Mouse (Mus musculus): ENCODE data around the gene Ubl3.

The Ubl3 gene

DNA sequence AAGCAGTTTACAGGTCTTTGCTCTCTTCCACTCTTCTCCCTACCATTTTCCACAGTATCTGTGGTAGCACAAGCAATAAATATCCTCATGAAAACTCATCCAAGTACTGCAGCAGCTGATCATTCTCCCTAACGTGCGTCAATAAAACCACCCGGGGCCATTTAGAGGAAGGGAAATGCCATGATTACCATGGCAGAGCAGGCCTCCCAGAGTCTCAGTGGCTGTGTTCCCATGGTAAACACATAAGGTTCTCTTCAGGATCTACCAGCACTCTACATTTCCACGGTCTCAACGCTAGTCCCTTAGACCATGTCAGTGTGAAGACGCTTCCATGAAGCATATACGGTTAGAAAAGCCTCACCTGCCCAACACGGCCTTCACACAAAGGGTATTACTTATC, 26.0 kb downstream of the Ubl3 start:
- DNase-seq (ENCODE audit: low spot score in 2 of 2) = no peak

DNA sequence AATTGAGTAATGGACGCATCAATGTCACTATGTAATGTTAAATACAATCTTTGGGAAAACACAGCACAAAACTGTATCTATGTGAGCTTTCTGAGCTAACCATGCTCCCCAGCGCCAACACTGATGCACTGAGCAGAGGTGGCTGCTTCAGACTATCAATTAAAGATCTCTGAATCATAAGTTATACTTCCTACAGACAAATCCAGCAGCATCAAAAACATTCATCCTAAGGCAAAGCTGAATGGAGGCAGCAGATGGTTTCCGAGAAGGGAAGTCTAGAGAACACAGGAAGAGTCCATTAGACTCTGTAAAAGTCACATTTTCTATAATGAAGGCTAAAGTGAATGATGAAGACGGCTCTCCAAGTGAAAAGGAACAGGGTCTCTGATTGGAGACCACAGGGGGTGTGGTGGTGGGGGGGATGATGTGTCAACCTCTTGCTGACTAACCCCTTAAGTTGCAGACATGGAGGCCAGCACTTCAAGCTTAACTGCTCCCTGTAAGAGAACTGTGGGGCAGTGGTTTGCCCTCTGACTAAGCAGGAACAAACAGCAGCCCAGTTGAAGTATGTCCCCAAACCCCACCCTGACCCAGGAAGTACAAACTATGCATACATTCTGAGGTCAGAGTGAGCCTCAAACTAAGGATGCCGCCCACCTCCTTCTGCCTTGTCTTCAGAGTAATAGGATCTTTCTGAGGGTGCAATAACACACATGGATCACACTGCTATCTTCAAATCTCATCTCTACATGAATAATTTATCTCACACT, 29.2 kb downstream of the Ubl3 start:
- no peak for DNase-seq (ENCODE audit: low spot score in 2 of 2)

DNA sequence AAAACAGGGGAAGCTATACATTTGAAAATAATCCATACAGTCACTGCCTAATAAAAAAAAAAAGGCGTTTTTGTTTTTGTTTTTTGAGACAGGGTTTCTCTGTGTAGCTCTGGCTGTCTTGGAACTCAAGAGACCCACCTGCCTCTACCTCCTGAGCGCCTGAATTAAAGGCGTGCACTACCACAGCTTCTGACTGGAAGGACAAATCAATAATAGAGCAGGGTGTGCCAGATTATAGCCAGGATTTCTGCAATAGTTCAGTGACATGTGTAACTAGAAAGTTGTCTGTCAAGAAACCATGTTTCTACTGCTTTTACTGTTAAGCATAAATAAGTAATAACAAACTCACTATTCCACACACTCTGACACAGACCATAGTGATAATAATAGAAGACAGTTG, 30.2 kb downstream of the Ubl3 start:
- DNase-seq (ENCODE audit: low spot score in 2 of 2) = no peak

DNA sequence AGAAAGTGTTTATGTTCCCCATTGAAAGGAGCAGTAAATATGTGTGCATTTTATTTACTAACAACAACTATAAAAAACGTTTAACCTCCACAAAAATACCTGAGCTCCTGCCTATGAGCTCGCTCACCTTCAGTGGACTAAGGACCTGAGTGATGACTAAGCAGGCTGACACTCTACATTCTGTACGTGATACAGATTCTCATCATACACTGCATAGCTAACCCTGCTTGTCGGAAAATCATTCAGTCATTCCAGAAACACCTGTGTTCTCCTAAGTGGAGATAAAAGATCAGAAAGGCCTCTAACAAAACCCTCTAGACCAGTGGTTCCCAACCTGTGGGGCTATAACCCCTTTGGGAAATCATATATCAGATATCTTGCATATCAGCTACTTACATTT, 35.1 kb downstream of the Ubl3 start:
- DNase-seq (ENCODE audit: low spot score in 2 of 2) = no peak

DNA sequence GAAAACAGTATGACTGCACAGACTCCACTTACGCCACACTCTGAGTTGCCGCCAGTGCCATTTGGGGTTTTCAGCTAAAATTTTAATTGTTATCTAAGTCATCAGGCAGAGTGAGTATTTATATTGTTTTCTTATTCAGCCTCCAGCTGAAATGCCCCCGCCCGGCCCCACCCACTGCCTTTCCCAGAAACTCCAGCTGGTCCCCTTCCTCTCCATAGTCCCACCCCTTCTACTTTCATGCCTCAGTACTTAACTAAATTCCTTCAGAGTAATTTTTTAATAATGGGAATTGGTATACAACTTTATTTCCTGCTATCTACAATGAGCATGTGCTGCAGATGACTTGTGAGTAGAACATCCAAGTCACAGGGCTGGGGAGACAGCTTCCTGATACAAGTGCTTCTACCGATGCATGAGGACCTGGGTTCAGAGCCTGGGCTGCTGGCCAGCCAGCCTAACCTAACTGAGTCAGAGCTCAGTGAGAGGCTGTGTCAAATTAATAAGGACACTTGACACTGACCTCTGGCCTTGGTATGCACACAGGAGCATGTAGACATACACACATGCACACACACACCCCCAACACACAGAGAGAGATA, 40.4 kb downstream of the Ubl3 start:
- no peak for DNase-seq (ENCODE audit: low spot score in 2 of 2)

DNA sequence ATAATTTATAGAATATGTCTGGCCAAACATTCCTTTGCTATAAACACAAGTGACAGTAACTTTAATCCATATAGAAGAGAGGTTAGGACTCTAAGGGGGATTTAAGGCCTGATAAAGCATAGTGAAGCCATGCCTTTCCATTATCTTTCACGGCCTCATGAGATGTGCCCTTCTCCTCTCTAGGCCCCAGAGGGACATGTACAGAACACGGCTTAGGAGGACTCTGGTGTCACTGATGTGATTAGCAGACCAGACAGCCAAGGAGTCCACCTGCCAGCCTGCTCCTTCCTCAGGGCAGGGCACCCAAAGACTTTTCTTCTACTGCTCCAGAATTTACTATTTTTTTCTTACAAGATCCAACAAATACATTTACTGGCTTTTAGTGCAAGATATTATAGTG, 42.3 kb downstream of the Ubl3 start:
- no peak for DNase-seq (ENCODE audit: low spot score in 2 of 2)

DNA sequence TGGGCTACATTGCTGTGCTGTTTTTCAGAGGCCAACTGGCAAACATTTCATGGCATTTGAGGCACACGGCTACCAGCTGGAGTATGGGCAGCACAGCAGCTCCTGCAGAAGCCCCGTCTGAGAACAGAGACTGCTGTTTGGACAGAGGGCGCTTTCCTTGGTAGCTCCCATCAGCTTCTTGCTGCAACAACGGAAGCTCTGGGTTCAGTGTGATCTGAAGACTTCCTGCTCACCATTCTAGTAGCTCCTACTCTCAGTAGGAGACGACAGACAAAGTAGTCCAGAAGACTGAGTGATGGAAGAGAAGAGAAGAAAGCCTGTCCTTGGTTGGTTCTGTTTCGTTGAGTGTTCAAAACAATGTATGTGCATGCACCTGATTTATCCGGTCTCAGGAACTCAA, 42.9 kb downstream of the Ubl3 start:
- peak in 1 of 2 experiments; percentile 12 for DNase-seq (ENCODE audit: low spot score in 2 of 2)

DNA sequence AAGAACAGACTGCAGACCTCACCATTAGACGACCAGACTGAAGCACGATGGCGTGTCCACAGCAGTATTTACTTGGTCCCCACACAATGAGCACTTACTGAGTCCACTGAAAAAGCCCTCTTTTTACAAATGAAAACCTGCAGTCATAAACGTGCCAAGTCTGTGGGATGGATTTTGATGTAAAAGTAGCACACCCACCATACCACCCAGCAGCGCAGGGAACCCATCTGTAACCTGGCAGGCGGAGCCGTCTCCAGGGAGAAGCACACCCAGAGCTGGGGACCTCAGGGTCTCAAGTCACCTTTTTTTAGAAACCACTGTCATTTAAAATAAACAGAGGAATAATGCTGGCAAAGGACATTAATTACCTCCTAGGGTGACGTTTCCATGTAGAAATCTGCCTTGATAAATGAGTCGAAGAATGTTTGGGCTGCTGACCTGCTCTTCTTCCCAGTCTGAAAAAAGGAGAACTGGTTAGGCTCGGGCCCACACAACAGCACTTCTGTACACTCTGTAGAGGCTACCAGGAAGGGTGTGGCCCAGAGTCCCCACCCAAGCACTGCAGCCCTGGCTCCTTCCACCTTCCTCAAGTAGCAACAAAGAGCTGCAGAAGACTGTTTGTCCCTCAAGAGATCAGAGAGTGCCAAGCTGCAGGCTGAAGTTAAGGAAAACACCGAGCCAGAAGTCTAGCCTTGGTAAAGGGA, 43.5 kb downstream of the Ubl3 start:
- DNase-seq (ENCODE audit: low spot score in 2 of 2) = no peak

DNA sequence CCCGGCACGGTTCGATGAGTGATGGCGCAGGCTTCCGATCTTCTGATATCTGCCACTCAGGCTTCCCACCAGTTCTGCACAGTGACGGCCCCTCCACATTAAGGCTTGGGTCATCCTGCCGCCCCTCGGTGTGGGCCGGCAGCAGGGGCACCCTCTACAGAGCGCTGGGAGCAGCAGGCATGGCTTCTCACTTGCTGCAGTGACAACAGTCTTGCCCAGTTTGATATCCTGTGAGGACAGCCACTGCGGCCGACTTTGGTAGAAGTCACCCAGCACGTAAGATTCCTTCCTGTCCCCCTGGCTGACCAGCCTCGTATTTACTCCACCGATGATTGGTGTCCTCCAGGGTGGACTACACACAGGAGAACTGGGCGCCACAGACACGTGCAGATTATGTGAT, 47.2 kb downstream of the Ubl3 start:
- DNase-seq (ENCODE audit: low spot score in 2 of 2) = no peak

DNA sequence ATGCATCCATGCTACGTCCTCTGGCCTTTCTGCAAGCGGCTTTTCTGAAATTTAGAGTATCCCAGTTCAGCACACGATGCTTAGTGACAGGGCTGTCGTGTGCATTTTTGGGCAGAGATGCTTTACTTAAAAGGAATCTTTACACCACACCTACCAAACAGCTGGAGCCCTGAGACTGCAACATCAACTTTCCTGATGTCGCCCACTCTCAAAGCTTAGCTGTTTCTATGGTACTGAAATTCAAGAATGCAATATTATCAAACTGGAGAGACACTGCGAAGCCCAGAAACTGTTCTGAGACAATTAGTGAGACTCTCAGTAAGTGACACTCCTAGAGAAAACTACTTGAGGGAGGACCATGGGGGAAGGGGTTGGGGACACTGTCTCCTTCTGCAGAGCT, 50.4 kb downstream of the Ubl3 start:
- no peak for DNase-seq (ENCODE audit: low spot score in 2 of 2)

DNA sequence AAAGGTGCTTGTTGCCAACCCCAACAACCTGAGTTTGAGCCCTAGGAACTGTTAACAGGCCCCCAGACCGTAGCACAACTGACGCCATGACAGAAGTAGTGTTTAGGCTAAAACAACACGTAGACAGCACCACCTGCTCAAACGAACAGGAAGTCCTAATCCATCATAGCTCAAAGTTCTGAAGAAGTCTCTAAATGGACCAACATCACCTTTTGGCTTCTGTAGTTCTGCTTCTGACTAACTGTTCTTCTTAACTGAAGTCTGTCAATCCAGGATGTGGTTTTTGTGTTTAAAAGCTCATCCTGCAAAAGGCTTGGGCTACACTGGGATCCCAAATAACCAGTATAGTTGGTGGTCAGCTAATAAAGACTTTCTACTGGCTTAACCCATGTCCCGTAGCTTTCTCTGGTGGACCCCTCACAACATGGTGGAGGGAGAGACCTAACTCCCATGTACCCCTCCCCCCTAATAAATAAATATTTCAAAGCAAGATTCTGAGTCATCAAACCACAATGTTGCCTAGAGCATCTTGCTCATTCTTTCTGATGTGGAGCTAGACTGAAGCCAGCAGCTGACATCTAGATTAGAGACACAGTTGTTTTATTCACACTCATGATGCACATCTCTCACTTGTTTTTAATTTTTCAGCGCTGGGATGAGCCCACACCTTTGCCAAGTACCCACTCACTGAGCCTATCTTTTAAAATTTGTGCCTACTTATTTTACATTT, 51.2 kb downstream of the Ubl3 start:
- DNase-seq (ENCODE audit: low spot score in 2 of 2) = no peak

DNA sequence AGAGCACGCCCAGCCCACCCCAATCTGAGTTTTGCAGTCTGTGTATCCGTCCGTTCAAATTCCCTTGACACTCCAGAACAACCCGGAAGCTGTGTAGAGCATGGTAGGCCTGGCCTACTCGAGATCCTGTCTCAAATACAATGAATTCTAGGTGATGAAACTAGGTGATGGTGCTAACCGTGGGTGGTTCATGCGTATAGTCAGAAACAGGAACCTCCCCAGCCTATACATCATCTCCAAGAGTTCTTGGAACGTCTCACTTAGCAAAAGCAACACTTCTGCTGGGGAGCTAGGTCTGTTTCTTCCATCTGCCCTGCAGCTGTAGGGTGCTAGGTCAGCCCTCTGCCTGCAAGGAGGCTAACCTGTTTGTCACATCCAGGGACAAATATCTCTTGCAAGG, 52.1 kb downstream of the Ubl3 start:
- no peak for DNase-seq (ENCODE audit: low spot score in 2 of 2)

DNA sequence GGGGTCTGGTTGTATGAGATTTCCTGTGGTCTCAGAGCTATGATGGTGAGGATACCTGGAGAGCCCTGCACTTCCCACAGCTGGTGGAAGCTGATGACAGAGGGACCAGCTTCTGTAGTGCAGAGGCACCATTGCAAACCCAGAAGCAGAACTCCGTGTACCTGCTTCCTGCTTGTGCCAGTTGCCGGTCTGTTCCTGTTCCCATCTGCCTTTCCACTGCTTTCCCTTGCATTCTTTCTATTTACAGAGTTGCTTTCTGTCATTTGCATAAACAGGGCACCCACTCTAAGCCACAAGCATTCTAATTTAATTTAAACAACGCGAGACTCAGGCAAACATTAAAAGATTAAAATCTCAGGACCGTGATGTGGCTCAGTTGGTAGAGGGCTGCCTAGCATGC, 53.0 kb downstream of the Ubl3 start:
- DNase-seq (ENCODE audit: low spot score in 2 of 2) = no peak

DNA sequence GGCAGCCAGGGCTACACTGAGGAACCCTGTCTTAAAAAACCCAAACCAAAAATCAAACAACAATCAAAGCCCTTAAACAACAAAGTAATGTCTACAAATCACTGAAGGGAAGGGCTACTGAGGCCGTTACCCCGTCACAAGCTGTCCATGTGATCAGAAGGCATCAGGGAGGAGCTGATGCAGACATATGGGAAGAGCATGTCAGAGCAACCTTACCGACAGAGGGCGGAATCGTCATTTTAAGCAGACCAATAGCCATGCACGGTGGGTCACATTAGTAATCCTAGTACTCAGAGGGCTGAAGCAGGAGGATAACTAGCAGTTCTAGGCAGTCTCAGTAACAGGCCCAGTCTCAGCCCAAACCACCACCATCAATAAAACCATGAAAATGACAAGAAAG, 56.6 kb downstream of the Ubl3 start:
- DNase-seq (ENCODE audit: low spot score in 2 of 2) = no peak

DNA sequence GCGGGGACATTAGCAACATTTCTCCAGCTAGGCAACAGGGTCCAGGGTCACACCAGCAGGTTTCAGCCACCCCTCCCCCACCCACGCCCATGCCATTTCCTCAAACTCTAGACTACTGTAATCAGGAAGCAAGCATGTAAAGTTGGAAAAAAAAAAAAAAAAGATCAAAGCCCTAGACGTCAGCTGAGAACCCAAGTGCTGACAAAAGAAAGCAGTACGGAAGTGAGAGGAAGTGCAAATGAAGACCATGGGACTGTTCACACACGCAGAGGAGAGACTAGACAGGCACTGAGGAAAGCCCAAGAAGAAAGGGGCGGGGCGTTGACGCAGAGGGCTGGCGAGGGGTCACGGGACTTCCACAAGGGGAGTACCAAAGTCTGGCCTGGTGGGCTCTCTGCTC, 57.4 kb downstream of the Ubl3 start:
- DNase-seq (ENCODE audit: low spot score in 2 of 2) = peak; percentile 50 to 54

DNA sequence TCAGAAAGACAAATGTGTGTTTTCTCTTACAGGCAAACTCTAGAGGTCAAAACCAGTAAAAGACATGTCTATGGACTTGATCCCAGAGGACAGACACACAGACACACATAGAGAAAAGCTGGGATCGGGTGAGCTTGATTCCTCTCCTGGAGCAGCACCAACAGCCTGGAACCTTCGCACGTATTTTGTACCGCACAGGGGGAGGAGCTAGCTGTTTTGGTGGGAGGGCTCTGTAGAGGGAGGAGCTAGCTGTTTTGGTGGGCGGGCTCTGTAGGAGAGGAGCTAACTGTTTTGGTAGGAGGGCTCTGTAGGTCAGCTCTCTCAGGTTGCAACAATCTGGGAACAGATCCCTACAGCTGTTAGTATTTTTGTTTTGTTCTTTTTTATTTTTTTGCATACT, 58.3 kb downstream of the Ubl3 start:
- no peak for DNase-seq (ENCODE audit: low spot score in 2 of 2)

DNA sequence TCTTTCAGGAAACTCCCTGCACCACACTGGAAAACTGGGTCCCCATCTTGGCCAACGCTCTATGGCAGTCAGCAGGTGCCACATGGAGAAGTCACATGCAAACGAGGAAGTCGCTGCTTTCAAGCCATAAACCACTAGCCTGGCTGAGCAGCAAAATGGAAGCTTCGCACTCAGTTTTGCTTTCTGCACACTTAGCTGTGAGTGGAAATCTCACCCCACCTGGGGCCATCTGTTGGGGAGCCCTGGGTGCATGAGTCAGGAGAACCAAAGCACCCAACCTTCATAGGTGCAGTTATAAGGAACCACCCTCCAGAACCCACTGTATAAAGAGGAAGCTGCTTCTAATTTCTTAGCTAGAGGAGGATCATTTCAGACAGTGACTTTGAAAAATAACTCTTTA, 59.6 kb downstream of the Ubl3 start:
- DNase-seq (ENCODE audit: low spot score in 2 of 2) = no peak

DNA sequence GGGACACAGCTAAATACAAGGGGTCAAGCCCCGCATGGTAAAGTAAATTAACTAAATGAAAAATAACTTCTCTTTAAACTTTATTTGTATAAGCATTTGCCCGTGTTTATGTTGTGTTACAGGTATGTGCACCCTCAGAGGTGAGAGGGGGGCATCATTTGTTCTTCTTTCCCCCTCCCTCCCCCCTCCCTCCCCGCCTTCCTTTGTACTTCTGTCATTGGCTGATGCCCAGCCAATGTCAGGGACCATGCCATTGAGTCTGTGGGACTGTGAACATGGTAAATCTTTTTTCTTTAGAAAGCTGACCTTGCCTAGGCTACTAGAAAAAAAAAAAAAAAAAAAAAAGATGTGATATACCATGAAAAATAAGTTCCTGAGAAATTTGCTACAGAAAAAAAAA, 62.2 kb downstream of the Ubl3 start:
- DNase-seq (ENCODE audit: low spot score in 2 of 2) = no peak

DNA sequence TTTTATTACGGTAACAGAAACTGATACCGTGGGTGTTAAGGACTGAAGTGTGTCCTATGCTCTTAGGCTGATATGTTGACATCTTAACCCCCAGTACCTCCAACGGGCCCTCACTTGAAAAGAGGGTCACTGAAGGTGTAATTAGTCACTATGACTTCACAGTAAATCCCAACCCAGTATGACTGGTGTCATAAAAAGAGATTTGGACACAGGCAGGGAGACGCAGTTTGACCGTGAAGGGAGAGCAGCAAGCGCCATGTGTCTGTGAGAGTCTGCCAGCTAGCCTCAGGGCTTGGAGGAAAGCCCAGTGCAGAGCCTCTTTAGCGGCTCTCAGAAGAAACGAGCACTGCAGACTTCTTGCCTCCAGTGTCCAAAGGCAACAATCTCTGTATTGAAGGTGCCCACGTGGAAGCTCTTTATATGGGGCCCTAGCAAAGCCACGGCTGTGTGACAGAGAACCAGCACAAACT, 62.8 kb downstream of the Ubl3 start:
- no peak for DNase-seq (ENCODE audit: low spot score in 2 of 2)

DNA sequence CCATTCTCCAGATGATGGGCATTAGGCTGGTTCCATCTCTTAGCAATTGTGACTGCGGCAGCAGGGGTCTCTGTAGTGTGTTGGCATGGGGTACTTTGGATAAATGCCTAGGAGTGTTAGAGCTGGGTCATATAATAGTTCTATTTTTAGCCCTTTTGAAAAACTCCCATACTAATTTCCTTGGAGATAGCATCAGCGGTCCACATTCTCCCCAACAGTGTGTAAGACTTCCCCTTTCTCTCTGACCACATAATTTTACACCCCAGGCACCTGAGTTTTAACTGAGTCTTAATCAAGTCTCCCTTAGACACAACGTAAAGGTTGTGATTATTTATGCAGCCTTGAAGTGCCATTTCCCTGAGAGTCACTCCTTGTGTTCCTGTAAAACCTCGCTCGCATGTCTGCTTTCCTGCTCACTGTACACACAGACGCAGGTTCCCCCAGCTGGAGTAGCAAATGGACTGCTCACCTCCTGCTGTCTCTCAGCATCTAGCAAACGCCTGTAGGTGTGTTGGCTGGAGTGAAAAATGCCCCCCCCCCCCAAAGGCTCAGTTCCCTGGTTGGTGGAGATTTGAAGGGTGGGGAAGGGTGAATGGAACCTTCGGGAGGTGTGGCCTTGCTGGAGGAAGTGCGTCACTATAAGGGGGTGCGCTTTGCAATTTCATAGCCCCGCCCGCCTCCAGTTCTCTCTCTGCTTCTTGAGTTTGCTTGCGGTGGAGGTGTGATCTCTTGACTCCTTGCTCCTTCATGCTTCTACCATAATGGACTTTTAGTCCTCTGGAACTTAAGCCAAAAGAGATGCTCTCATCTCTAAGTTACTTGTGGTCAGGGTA, 63.5 kb downstream of the Ubl3 start:
- DNase-seq (ENCODE audit: low spot score in 2 of 2) = no peak

DNA sequence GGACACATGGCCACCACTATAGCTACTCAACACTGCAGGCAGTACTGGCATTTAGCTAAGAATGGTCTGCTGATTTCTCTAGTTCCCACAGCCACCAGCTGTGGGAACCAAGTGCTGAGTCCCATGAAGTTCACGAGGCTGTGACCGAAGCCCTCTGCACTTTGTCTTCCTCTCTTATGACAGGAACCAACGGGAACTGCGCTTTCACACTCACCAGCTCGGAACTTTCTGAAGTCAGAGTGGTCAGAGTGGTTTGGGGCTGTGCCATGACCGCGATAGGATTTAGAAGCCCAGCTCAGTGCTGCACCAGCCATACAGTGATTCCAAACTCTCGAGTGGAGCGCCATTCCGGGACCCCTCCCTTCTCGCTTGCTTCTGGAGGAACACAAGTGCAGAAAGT, 66.4 kb downstream of the Ubl3 start:
- DNase-seq (ENCODE audit: low spot score in 2 of 2) = no peak

DNA sequence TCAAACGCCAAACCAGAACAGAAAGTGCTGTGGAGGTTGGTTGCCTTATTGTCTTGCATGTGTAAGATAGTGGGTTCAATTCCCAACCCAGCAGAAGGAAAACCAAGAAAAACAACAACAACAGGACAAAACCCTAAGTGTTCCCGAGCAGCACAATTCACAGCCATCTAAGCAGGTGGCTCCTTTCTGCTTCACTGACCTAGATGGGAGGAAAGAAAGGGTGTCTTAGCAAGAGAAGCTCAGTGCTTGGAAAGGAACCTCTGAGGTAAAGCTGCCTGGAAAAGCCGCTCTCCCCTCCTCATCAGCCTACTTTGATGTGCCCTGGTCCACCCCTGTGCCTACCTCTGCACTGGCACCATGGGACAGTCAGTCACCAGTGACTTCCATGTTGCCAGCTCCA, 70.8 kb downstream of the Ubl3 start:
- no peak for DNase-seq (ENCODE audit: low spot score in 2 of 2)
